Mouse (Mus musculus): ENCODE measurements around the gene Sdc1. TPM values are rescaled to one million over a fixed set of nuclear protein-coding genes. Genes with fewer than 3 reads are reported as not detected.

The Sdc1 gene
- polyA plus RNA-seq, 1 experiment from 2014 or later = 208 TPM

DNA sequence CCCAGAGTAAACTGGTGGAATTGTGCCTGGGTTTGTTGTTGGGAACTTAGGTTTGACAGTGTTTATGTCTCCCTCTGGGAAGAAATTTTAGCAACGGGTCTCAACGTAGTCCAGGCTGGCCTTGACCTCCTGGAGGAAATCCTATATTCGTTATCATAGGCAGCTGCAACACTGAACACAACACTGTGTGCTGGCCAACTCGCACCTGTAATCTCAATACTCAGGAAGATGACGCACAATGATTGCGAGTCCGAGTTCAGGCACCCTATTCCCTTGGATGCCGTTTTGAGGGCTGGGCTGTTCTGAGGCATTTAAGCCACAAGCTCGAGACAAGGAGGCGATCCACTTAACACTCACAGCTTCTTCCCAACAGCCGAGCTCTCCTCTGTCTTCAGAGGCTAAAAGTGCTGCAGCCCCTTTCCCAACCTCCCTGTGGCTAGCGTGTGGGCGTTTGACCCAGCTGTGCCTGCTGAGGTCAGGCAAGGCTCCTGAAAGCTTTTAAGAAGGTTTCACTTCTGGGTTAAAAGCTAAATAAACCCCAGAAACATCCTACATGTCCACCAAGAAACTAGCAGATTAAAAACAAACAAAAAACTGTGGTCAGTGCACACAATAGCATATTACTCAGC lies 58.0 kb downstream of the Sdc1 start:
- H3K4me2 ChIP-seq = no peak overlapping the region
- no peaks in the 10 kb centered on the region for H3K27me3 ChIP-seq
- peaks cover 8% of the 10 kb centered on the region; the same call in 1 of the 2 replicates for H3K4me1 ChIP-seq
- no peak for ATAC-seq (ENCODE audit: insufficient number of reproducible peaks, insufficient read depth, low FRiP score, low TSS enrichment, low read depth)
- no peaks in the 10 kb centered on the region for H3K36me3 ChIP-seq
- H3K27ac ChIP-seq = no peak overlapping the region
- no peaks in the 10 kb centered on the region for H3K9me3 ChIP-seq
- WGBS = 72% methylated on average over 13 of the region's 13 CpGs
- no peak overlapping the region for H3K9ac ChIP-seq
- H3K4me3 ChIP-seq = no peak overlapping the region

DNA sequence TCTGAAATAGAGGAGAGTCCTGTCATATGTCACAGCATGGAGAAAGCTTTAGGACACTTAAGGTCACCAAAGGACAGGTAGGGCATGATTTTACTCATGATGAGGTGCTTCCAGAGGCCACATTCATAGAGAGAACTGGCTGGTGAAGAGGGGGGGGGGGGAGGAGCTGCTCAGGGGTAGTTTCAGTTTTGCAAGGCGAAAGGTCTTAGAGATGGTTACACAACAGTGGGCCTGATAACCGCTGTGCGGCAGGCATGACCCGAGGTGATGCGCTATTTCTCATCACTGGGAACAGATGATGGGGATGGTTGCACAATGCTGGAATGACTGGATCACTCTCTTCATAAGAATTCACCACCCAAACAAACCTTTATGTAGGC lies 58.5 kb downstream of the Sdc1 start:
- Histone ChIP-seq H3K36me3 (no peaks in the 10 kb centered on the region), H3K4me2 (no peak overlapping the region), H3K9ac (no peak overlapping the region), H3K4me1 (peaks cover 8% of the 10 kb centered on the region; the same call in 1 of the 2 replicates), H3K27ac (no peak overlapping the region), H3K27me3 (no peaks in the 10 kb centered on the region), H3K4me3 (no peak overlapping the region), H3K9me3 (no peaks in the 10 kb centered on the region)
- 92% methylated on average over 5 of the region's 5 CpGs for WGBS
- no peak for ATAC-seq (ENCODE audit: insufficient number of reproducible peaks, insufficient read depth, low FRiP score, low TSS enrichment, low read depth)

DNA sequence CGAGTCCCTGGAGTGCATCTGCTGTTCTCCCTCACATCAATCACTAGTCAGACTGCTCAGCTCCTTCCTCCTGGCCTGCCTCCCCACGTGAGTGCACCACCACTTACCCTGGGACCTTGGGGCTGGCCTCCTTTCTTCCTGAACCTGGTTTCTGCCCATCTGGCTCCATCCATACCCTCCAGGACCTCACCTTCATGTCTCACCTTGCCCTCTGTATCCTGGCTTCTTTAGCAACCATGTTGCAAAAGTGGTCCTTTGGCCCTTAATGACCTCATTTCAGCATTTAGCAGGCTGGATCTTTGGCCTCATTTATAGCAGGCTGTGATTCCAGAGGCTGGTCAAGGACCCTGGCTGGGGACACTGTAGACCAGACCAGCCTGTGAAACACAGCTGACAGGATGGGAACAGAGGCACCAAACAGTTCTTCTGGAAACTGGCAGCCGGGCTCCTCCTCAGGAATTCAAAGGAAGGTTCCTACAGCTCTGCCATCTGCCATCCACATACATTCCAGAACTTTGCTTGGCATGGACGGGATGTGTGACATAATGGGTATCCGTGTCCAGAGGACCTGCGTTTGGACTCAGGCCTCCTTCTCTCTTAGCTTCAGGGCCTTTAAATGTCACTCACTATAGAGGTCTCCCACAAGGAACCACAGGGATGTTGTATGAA lies 60.0 kb downstream of the Sdc1 start:
- Histone ChIP-seq H3K4me3 (no peak overlapping the region), H3K27me3 (no peaks in the 10 kb centered on the region), H3K36me3 (no peaks in the 10 kb centered on the region), H3K4me2 (no peak overlapping the region), H3K4me1 (no peaks in the 10 kb centered on the region), H3K9me3 (no peaks in the 10 kb centered on the region), H3K27ac (no peak overlapping the region), H3K9ac (no peak overlapping the region)
- no peak for ATAC-seq (ENCODE audit: insufficient number of reproducible peaks, insufficient read depth, low FRiP score, low TSS enrichment, low read depth)
- 73% methylated on average over 6 of the region's 6 CpGs for WGBS

DNA sequence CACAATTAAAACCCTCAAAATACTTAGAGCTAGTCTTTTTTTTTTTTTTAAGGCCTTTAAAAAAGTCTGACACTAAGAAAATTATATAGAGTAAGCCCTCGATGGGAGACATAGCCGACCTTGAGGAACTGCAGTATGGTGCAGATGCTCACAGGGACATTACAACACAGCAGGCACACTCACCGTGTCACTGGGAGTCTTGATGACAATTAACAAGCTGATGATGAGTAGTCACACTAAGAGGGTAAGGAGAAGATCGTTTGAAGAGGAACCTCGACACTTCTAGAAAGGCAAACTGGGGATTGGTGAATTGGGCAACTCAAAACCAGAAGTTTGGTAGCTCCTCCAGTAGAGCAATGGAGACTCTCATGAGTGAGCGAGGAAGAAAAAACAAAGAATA lies 60.6 kb downstream of the Sdc1 start:
- Histone ChIP-seq H3K4me1 (no peaks in the 10 kb centered on the region), H3K36me3 (no peaks in the 10 kb centered on the region), H3K27ac (no peak overlapping the region), H3K4me3 (no peak overlapping the region), H3K4me2 (no peak overlapping the region), H3K9ac (no peak overlapping the region), H3K9me3 (no peaks in the 10 kb centered on the region), H3K27me3 (no peaks in the 10 kb centered on the region)
- WGBS = 89% methylated on average over 6 of the region's 6 CpGs
- ATAC-seq (ENCODE audit: insufficient number of reproducible peaks, insufficient read depth, low FRiP score, low TSS enrichment, low read depth) = no peak

DNA sequence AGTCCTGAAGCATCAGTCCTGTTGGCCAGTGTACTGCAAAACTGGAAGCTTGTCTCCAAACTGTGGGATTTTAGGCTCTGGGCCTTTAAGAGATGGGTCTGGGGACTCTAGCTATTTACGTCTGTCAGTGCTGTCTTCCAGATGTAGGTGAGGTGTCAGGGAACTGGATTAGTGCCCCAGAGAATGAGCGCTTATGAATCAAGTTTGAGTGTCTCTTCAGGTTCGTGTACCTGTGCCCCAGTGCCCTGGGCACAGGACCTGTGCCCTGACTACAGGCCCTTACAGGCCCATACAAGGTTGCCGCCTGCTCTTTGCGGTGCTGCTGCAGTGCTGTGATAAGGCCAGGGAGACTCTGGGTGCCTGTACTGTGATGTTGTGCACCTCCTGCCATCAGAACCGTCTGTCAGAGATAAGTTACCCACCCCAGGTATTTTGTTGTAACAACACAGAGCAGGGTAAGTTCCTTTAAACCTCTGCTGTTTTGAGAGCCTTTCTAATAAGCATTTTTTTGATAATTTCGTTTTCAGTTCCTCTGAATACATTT lies 69.7 kb downstream of the Sdc1 start:
- Histone ChIP-seq H3K27me3 (no peaks in the 10 kb centered on the region), H3K27ac (no peak overlapping the region)
- no peak for ATAC-seq (ENCODE audit: insufficient number of reproducible peaks, insufficient read depth, low FRiP score, low TSS enrichment, low read depth)

DNA sequence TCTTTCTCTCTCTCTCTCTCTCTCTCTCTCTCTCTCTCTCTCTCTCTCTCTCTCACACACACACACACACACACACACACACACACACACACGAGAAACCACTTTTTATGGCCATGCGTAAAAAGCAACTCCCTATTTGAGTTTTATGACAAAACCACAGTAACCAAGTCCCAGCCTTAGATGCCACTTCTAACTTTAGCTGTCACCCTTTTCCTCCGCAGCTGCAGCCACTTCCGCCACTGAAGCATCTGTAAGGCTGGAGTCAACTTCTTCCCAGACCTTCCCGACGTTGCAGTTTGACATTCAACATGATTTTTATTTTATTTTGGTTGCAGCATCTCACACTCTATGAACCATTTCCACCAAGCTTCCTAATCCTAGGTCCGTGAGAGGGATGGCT lies 71.6 kb downstream of the Sdc1 start:
- H3K27me3 ChIP-seq = no peaks in the 10 kb centered on the region
- H3K27ac ChIP-seq = no peak overlapping the region
- H3K36me3 ChIP-seq = no peaks in the 10 kb centered on the region
- no peak overlapping the region for H3K9ac ChIP-seq
- 62% methylated on average over 7 of the region's 7 CpGs for WGBS
- peaks cover 31% of the 10 kb centered on the region for H3K4me1 ChIP-seq
- no peak overlapping the region for H3K4me3 ChIP-seq
- no peak overlapping the region for H3K4me2 ChIP-seq
- H3K9me3 ChIP-seq = no peaks in the 10 kb centered on the region
- ATAC-seq (ENCODE audit: insufficient number of reproducible peaks, insufficient read depth, low FRiP score, low TSS enrichment, low read depth) = no peak

More for the DNA sequence above, 69.7 kb downstream of the Sdc1 start:
- 58% methylated on average over 7 of the region's 7 CpGs for WGBS
- Histone ChIP-seq H3K4me3 (no peak overlapping the region), H3K4me1 (peaks cover 18% of the 10 kb centered on the region), H3K4me2 (no peak overlapping the region), H3K9me3 (no peaks in the 10 kb centered on the region), H3K36me3 (no peaks in the 10 kb centered on the region), H3K9ac (no peak overlapping the region)

Other genes with a start within 250 kb of the Sdc1 start
- gene Slc7a15, start 172.3 kb upstream of the Sdc1 start, polyA plus RNA-seq (2015; fragmentation: Nextera tagmentation; extraction: Ambion mirVana) = 0.17 TPM in 1 of 2 replicates, not detected in the other
- 50.2 and 53.6 TPM in 2 replicates for gene Pum2, start 97.2 kb upstream of the Sdc1 start, polyA plus RNA-seq (2015; fragmentation: Nextera tagmentation; extraction: Ambion mirVana)
- 384 and 457 TPM in 2 replicates for gene Laptm4a, start 150.3 kb downstream of the Sdc1 start, polyA plus RNA-seq (2015; fragmentation: Nextera tagmentation; extraction: Ambion mirVana)
- gene Matn3, start 176.6 kb downstream of the Sdc1 start, polyA plus RNA-seq (2015; fragmentation: Nextera tagmentation; extraction: Ambion mirVana) = 7.8 and 11.7 TPM in 2 replicates
- gene Wdr35, start 202.6 kb downstream of the Sdc1 start, polyA plus RNA-seq (2015; fragmentation: Nextera tagmentation; extraction: Ambion mirVana) = 22.6 and 26.5 TPM in 2 replicates

All from embryonic facial prominence, embryonic 13.5 days (tissue).